Mouse (Mus musculus): ENCODE results near the gene Pkp2. TPM values are rescaled to one million over a fixed set of nuclear protein-coding genes. Genes with fewer than 3 reads are reported as not detected.
"Not testable (repeated sequence)": the region's sequence is repeated elsewhere in the genome, so short reads cannot be mapped to it uniquely, and the experiment has no call there.

The Pkp2 gene
- total RNA-seq (2012; rRNA removed) = 55.8 and 57.7 TPM in 2 replicates

DNA sequence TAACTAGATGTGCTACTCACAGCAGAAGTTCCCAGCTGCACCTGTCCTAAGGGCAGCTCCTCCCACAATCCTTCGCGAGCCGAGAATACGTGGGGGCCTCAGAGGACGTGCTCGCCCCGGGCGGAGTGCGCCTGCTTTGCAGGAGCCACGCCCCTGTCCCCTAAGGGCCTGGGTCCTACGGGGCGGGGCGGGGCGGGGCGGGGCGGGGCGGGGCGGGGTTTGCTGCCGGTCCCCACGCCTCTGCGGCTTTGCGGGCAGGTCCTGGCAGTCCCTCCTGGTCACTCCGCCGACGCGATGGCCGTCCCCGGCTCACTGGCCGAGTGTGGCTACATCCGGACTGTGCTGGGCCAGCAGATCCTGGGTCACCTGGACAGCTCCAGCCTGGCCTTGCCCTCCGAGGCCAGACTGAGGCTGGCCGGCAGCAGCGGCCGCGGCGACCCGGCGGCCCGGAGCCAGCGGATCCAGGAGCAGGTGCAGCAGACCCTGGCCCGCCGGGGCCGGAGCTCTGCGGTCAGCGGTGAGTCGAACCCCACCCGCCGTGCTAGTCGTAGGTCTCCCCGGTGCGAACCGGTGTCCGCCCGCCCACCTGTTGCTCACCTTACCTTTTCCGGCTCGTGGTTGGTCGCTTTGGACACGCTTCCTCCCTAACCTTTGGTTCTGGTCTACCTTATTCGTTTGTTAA lies at the start of gene Pkp2:
Pkp2 (plus strand) TSS at position 240 of the 682 bp plus-strand sequence.
- no peak within 1 kb of the TSS for H3K27ac ChIP-seq (ENCODE audit: insufficient read depth, low read depth, low read length, poor library complexity, severe bottlenecking)
- H3K9me3 ChIP-seq (ENCODE audit: control insufficient read depth, insufficient read depth, low read depth, low read length) = no peaks in the 10 kb centered on the region
- H3K36me3 ChIP-seq (ENCODE audit: control insufficient read depth, insufficient read depth, low read length, poor library complexity, severe bottlenecking) = no peaks in the 10 kb centered on the region
- peak; percentile 68 for DNase-seq (ENCODE audit: low read depth, low spot score)
- TF ChIP-seq MAFK (IDR thresholded peaks at IDR 0.05; ENCODE audit: insufficient read depth, low read depth, low read length) = no peak
- no peak for TF ChIP-seq ZNF384 (IDR thresholded peaks at IDR 0.05; ENCODE audit: low read depth, low read length)
- no peak for TF ChIP-seq HCFC1 (IDR thresholded peaks at IDR 0.05; ENCODE audit: borderline replicate concordance, insufficient read depth, low read length)
- no peak for TF ChIP-seq CHD2 (IDR thresholded peaks at IDR 0.05; ENCODE audit: low read depth, low read length)
- no peak for TF ChIP-seq ZC3H11A (IDR thresholded peaks at IDR 0.05; ENCODE audit: borderline replicate concordance, low read depth, low read length)
- peak within 1 kb of the TSS; percentile 92 for H3K9ac ChIP-seq (ENCODE audit: insufficient read depth, low read depth, low read length, poor library complexity, severe bottlenecking)
- H3K4me1 ChIP-seq (ENCODE audit: control insufficient read depth in 2 of 2, insufficient read depth in 2 of 2, low read length in 2 of 2, poor library complexity in 1 of 2) = peaks cover 2 to 3% of the 10 kb centered on the region in 2 experiments; a peak in 1 of 4 replicates
- in situ Hi-C loops (cut with MboI; ENCODE audit: low sequenced_read_pairs in 2 of 2, unreplicated experiment in 2 of 2) = no loop called here
- peak within 1 kb of the TSS; percentile 68 to 98 for H3K4me3 ChIP-seq (ENCODE audit: insufficient read depth in 1 of 2, low read depth in 1 of 2, low read length in 2 of 2, poor library complexity in 1 of 2, severe bottlenecking in 1 of 2)

DNA sequence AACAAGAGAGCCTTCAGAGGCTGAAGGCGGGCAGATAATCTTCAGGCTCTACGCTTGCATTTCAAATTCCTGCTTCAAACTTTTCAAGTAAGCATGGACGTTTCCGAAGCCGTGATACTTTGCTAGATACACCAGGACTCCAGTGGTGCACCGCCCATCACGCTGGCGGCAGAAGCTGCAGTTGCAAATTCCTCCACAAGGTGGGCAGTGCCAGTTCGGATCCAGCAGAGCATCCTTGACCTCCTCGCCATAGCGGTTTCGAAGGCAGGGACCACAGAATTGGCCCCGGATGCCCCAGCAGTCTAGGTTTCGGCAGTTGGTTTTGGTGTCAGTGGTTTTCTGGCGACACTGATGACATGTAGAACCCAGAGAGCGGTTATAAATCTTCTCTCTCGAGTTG lies 15.7 kb upstream of the Pkp2 start:
- TF ChIP-seq CHD2 (IDR thresholded peaks at IDR 0.05; ENCODE audit: low read depth, low read length) = no peak
- TF ChIP-seq MAFK (IDR thresholded peaks at IDR 0.05; ENCODE audit: insufficient read depth, low read depth, low read length) = no peak
- TF ChIP-seq HCFC1 (IDR thresholded peaks at IDR 0.05; ENCODE audit: borderline replicate concordance, insufficient read depth, low read length) = no peak
- no peak for TF ChIP-seq ZNF384 (IDR thresholded peaks at IDR 0.05; ENCODE audit: low read depth, low read length)
- TF ChIP-seq ZC3H11A (IDR thresholded peaks at IDR 0.05; ENCODE audit: borderline replicate concordance, low read depth, low read length) = no peak
- no peak overlapping the region for H3K4me3 ChIP-seq (ENCODE audit: insufficient read depth in 1 of 2, low read depth in 1 of 2, low read length in 2 of 2, poor library complexity in 1 of 2, severe bottlenecking in 1 of 2)
- no peaks in the 10 kb centered on the region; a peak in 1 of 4 replicates for H3K4me1 ChIP-seq (ENCODE audit: control insufficient read depth in 2 of 2, insufficient read depth in 2 of 2, low read length in 2 of 2, poor library complexity in 1 of 2)
- H3K9ac ChIP-seq (ENCODE audit: insufficient read depth, low read depth, low read length, poor library complexity, severe bottlenecking) = no peak overlapping the region
- in situ Hi-C loops (cut with MboI; ENCODE audit: low sequenced_read_pairs in 2 of 2, unreplicated experiment in 2 of 2) = no loop called here
- no peak for DNase-seq (ENCODE audit: low read depth, low spot score)
- no peaks in the 10 kb centered on the region for H3K36me3 ChIP-seq (ENCODE audit: control insufficient read depth, insufficient read depth, low read length, poor library complexity, severe bottlenecking)
- H3K9me3 ChIP-seq (ENCODE audit: control insufficient read depth, insufficient read depth, low read depth, low read length) = no peaks in the 10 kb centered on the region
- H3K27ac ChIP-seq (ENCODE audit: insufficient read depth, low read depth, low read length, poor library complexity, severe bottlenecking) = no peak overlapping the region

- in situ Hi-C loops (cut with MboI; ENCODE audit: low sequenced_read_pairs in 2 of 2, unreplicated experiment in 2 of 2) = loop anchor here in 1 of 2 experiments (10.0 kb wide), 1 partner anchor 383 kb away; no protein-coding TSS in a partner anchor
- H3K9ac ChIP-seq (ENCODE audit: insufficient read depth, low read depth, low read length, poor library complexity, severe bottlenecking); H3K4me1 ChIP-seq (ENCODE audit: control insufficient read depth in 2 of 2, insufficient read depth in 2 of 2, low read length in 2 of 2, poor library complexity in 1 of 2); DNase-seq (ENCODE audit: low read depth, low spot score); H3K9me3 ChIP-seq (ENCODE audit: control insufficient read depth, insufficient read depth, low read depth, low read length); H3K36me3 ChIP-seq (ENCODE audit: control insufficient read depth, insufficient read depth, low read length, poor library complexity, severe bottlenecking); H3K27ac ChIP-seq (ENCODE audit: insufficient read depth, low read depth, low read length, poor library complexity, severe bottlenecking); H3K4me3 ChIP-seq (ENCODE audit: insufficient read depth in 1 of 2, low read depth in 1 of 2, low read length in 2 of 2, poor library complexity in 1 of 2, severe bottlenecking in 1 of 2): not testable (repeated sequence)
- TF ChIP-seq ZC3H11A (IDR thresholded peaks at IDR 0.05; ENCODE audit: borderline replicate concordance, low read depth, low read length) = peak; percentile 68
Measured at GRCm38 (mm10) chr16:16201991-16202390, 11.1 kb upstream of the Pkp2 start.

GRCm38 (mm10) chr16:16204648-16205047 lies 8.5 kb upstream of the Pkp2 start:
- no peaks in the 10 kb centered on the region for H3K9me3 ChIP-seq (ENCODE audit: control insufficient read depth, insufficient read depth, low read depth, low read length)
- H3K27ac ChIP-seq (ENCODE audit: insufficient read depth, low read depth, low read length, poor library complexity, severe bottlenecking) = no peak overlapping the region
- no peaks in the 10 kb centered on the region for H3K4me1 ChIP-seq (ENCODE audit: control insufficient read depth in 2 of 2, insufficient read depth in 2 of 2, low read length in 2 of 2, poor library complexity in 1 of 2)
- DNase-seq (ENCODE audit: low read depth, low spot score) = no peak
- in situ Hi-C loops (cut with MboI; ENCODE audit: low sequenced_read_pairs in 2 of 2, unreplicated experiment in 2 of 2) = loop anchor here in 1 of 2 experiments (10.0 kb wide), 1 partner anchor 380 kb away; no protein-coding TSS in a partner anchor
- no peak overlapping the region for H3K9ac ChIP-seq (ENCODE audit: insufficient read depth, low read depth, low read length, poor library complexity, severe bottlenecking)
- no peaks in the 10 kb centered on the region for H3K36me3 ChIP-seq (ENCODE audit: control insufficient read depth, insufficient read depth, low read length, poor library complexity, severe bottlenecking)
- TF ChIP-seq CHD2 (IDR thresholded peaks at IDR 0.05; ENCODE audit: low read depth, low read length) (no peak), ZNF384 (IDR thresholded peaks at IDR 0.05; ENCODE audit: low read depth, low read length) (no peak), HCFC1 (IDR thresholded peaks at IDR 0.05; ENCODE audit: borderline replicate concordance, insufficient read depth, low read length) (no peak), MAFK (IDR thresholded peaks at IDR 0.05; ENCODE audit: insufficient read depth, low read depth, low read length) (no peak), ZC3H11A (IDR thresholded peaks at IDR 0.05; ENCODE audit: borderline replicate concordance, low read depth, low read length) (no peak)
- no peak overlapping the region for H3K4me3 ChIP-seq (ENCODE audit: insufficient read depth in 1 of 2, low read depth in 1 of 2, low read length in 2 of 2, poor library complexity in 1 of 2, severe bottlenecking in 1 of 2)

Data from ES-E14 (cell line).